Mouse (Mus musculus): ENCODE measurements around the gene Mlycd.

DNA sequence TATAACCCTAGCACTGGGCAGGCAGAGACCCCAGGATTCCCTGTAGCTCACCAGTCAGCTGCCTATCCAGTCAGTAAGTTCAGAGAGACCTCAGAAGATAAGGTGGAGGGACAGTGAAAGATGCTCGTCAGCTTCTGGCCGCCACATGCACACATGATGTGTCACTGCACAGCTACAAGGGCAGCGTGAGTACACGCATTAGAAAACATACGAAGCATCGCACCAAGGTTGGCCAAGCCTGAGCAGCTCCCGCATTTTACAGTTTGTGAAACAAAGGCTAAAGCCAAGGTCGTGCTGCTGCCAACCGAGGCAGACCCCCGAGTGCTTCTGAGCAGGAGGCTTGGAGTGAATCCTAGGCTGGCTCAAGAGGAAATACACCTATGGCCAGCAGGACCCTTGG, 18.9 kb downstream of the Mlycd start:
- no peak for TF ChIP-seq ZC3H11A (IDR thresholded peaks at IDR 0.05; ENCODE audit: borderline replicate concordance, low read depth, low read length)
- no peak for TF ChIP-seq ZNF384 (IDR thresholded peaks at IDR 0.05; ENCODE audit: low read depth, low read length)
- no peak for TF ChIP-seq HCFC1 (IDR thresholded peaks at IDR 0.05; ENCODE audit: borderline replicate concordance, insufficient read depth, low read length)
- no peak for TF ChIP-seq MAFK (IDR thresholded peaks at IDR 0.05; ENCODE audit: insufficient read depth, low read depth, low read length)
- TF ChIP-seq CHD2 (IDR thresholded peaks at IDR 0.05; ENCODE audit: low read depth, low read length): no peak
